Mouse (Mus musculus) embryonic facial prominence, embryonic 11.5 days (tissue): ENCODE measurements at regions not wholly inside any gene's neighbourhood (a gene's known extent, or its start where the extent isn't known, plus 50 kb on each side); places are given as distances from the start of the nearest gene placed in this dataset.
A peak's percentile ranks its signal among the peaks of the same experiment; 100 is the strongest.

ENCODE experiments used
- ATAC-seq: fragments of 200-750 bp; cut with Nextera tagmentation; replicated peaks from 2 replicates; pipeline ENCODE4 v1.8.0; 2017; ENCODE audit warnings: low read depth; ENCODE audit not compliant: insufficient number of reproducible peaks, low FRiP score, low TSS enrichment
- DNase-seq: peaks from one replicate; pipeline ENCODE4 v3.0.0-alpha.2; 2015; ENCODE audit warnings: low spot score
- H3K27ac ChIP-seq: fragments of 300-500 bp; sonication (generic); replicated peaks from 2 replicates; pipeline ENCODE4 v1.5.1; 2014; ENCODE audit warnings: mild to moderate bottlenecking, low read depth, low read length, control low read depth
- H3K27me3 ChIP-seq: fragments of 300-500 bp; sonication (generic); 2 replicates; pipeline ENCODE4 v1.6.1; 2014; ENCODE audit warnings: mild to moderate bottlenecking, low read length, moderate library complexity, mixed read lengths; ENCODE audit not compliant: control insufficient read depth, insufficient read depth
- H3K36me3 ChIP-seq: fragments of 300-500 bp; sonication (generic); replicated peaks from 2 replicates; pipeline ENCODE4 v1.6.1; 2014; ENCODE audit warnings: low read depth, mild to moderate bottlenecking, low read length, moderate library complexity, mixed read lengths; ENCODE audit not compliant: control insufficient read depth, insufficient read depth
- H3K4me1 ChIP-seq: fragments of 300-500 bp; sonication (generic); 2 replicates; pipeline ENCODE4 v1.6.1; 2014; ENCODE audit warnings: low read length, mixed read lengths; ENCODE audit not compliant: control insufficient read depth, insufficient read depth
- H3K4me2 ChIP-seq: fragments of 300-500 bp; sonication (generic); 2 replicates; pipeline ENCODE4 v1.6.1; 2014; ENCODE audit warnings: low read depth, mild to moderate bottlenecking, control low read depth, low read length, moderate library complexity
- H3K4me3 ChIP-seq: fragments of 300-500 bp; sonication (generic); 2 replicates; pipeline ENCODE4 v1.5.1; 2014; ENCODE audit warnings: low read depth, low read length, control low read depth
- H3K9ac ChIP-seq: fragments of 300-500 bp; sonication (generic); replicated peaks from 2 replicates; pipeline ENCODE4 v1.6.1; 2014; ENCODE audit warnings: mild to moderate bottlenecking, control low read depth, low read length
- H3K9me3 ChIP-seq: fragments of 300-500 bp; sonication (generic); replicated peaks from 2 replicates; pipeline ENCODE4 v1.6.1; 2016; ENCODE audit warnings: mild to moderate bottlenecking, low read length, inconsistent platforms, mixed read lengths; ENCODE audit not compliant: control insufficient read depth
- WGBS: fragments of 180-500 bp; shearing (Covaris S2); extraction: QIAGEN DNeasy Blood & Tissue Kit; methylation state at CpG from one replicate; pipeline ENCODE4 v1.1.7; 2014; 5-methylcytosine and 5-hydroxymethylcytosine counted together

DNA sequence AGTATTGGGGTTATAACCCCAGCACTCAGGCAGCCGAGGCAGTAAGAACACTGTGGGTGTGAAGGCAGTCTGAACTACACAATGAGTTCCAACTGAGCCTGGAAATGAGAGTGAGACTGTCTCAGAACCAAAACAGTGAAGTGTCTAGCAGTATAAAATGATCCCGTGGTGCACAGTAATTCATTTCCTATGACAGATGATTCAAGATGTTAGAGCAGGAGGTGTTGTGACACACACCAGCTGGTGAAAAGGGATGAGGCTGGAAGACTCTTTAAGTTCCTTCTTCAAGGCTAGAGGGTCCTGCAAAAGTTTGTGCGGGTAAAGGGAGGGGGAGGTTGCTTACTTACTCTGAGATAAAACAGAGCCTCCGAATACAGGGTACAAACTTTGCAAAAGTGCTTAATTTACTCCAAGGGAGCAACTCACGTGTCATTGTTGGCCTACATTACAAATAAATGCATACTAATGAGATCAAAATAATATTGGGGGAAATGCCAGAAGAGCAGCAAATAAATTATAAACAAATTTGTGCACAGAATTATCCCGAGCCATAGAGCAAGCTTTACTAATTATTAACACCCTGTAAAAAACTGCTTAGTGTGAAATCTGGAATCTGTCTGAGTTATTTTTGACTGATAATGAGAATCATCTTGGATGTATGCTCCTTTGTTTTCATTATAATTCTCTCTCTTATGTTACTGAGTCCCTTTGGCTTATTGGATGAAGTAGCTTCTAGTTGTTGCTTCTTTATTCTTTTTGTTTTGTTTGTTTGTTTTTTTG is 382.0 kb upstream of the Zic4 start:
- H3K36me3 ChIP-seq, result no peaks in the 10 kb centered on the region
- WGBS, result 69% methylated on average over 6 of the region's 6 CpGs
- no peaks in the 10 kb centered on the region for H3K27me3 ChIP-seq
- no peak overlapping the region for H3K4me2 ChIP-seq
- H3K9ac ChIP-seq, result no peak overlapping the region
- H3K4me3 ChIP-seq, result no peak overlapping the region
- no peaks in the 10 kb centered on the region for H3K4me1 ChIP-seq
- no peak for ATAC-seq
- DNase-seq, result no peak
- no peak overlapping the region for H3K27ac ChIP-seq
- H3K9me3 ChIP-seq, result no peaks in the 10 kb centered on the region

DNA sequence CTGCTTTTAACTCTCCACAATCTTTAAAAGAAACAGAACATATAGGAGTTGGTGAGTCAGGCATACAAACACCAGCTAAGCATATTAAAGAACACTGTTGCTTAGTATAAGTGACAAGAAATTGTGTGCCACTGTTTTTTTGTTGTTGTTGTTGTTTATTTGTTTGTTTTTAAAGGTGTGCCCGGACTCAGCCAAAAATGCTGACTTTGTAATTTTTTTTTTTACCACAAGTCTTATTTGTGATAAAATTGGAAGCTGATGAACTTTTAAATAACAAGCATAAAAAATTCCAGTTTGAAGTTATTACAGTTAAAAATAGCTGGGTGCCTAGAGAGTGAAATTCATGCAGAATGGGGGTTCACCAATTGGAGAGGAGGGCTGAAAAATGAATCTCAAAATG is 363.0 kb upstream of the Zic4 start:
- Histone ChIP-seq H3K4me2 (no peak overlapping the region), H3K36me3 (no peaks in the 10 kb centered on the region), H3K4me1 (no peaks in the 10 kb centered on the region), H3K4me3 (no peak overlapping the region), H3K9ac (no peak overlapping the region), H3K9me3 (no peaks in the 10 kb centered on the region), H3K27ac (no peak overlapping the region), H3K27me3 (no peaks in the 10 kb centered on the region)
- DNase-seq (no peak), ATAC-seq (no peak)
- WGBS, result 80% methylated on average over 1 of the region's 1 CpGs

DNA sequence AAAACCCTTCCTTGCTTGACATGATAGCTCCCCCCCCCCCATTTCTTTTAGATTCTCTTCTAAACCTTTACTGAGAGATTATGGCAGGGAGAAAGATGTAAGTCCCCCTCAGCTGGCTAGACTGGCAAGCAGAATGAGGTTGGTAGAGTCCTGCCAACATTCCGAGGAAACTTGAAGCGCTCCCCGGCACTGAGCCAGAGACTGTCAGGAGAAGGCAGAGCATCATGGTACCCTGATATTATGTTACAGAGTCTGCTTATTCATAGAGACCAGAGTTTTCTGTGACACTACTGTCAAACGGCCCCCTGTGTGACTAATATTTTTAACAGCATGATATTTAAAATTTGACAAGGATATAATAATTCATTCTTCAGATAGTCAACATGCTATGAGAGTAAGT is 358.0 kb upstream of the Zic4 start:
- DNase-seq (peak; percentile 6), ATAC-seq (no peak)
- H3K27me3 ChIP-seq, result no peaks in the 10 kb centered on the region
- H3K36me3 ChIP-seq, result no peaks in the 10 kb centered on the region
- no peak overlapping the region for H3K4me2 ChIP-seq
- H3K27ac ChIP-seq, result no peak overlapping the region
- no peak overlapping the region for H3K9ac ChIP-seq
- H3K9me3 ChIP-seq, result no peaks in the 10 kb centered on the region
- no peaks in the 10 kb centered on the region for H3K4me1 ChIP-seq
- H3K4me3 ChIP-seq, result no peak overlapping the region
- WGBS, result 53% methylated on average over 4 of the region's 4 CpGs

DNA sequence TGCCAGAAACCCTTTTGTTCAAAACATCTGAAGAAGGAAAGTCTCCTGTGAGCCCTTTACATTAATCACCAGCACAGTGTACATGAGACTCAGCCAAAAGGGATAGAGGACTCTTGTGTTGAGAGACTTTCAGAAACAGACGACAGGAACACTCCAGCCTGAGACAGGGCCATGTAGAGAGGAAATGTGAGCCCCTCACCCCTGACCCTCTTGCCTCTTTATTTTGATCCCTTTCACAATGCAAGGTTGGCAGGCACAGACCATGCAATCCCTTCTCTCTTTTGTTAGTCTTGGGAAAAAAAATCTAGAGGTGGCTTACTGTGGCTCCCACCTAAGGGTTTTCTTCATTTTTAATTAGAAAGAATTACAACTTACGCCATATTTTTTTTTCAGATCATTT is 321.7 kb upstream of the Zic4 start:
- ATAC-seq (peak; percentile 67), DNase-seq (peak; percentile 38)
- Histone ChIP-seq H3K9ac (no peak overlapping the region), H3K4me1 (no peaks in the 10 kb centered on the region), H3K27ac (no peak overlapping the region), H3K4me2 (no peak overlapping the region), H3K36me3 (no peaks in the 10 kb centered on the region), H3K4me3 (no peak overlapping the region), H3K9me3 (no peaks in the 10 kb centered on the region), H3K27me3 (no peaks in the 10 kb centered on the region)
- 15% methylated on average over 2 of the region's 2 CpGs for WGBS

DNA sequence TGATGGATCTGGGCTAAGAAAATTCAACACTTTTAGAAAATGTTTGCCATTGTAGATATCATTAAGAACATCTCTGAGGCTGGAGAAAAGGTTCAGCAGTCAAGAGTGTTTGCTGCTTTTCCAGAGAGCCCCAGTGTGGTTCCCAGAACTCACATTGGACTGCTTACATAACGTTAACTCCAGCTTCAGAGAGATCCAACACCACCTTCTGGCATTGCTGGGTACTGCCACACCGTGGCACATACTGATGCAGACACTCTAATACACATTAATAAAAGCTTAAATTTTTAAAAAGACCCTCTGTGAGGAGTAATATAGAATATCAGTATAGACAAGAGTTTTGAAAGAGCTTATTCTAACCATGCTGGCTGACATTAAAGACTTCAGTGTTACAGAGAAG is 313.6 kb upstream of the Zic4 start:
- DNase-seq (no peak), ATAC-seq (no peak)
- Histone ChIP-seq H3K27me3 (no peaks in the 10 kb centered on the region), H3K27ac (no peak overlapping the region), H3K4me3 (no peak overlapping the region), H3K4me2 (no peak overlapping the region), H3K9ac (no peak overlapping the region), H3K36me3 (no peaks in the 10 kb centered on the region), H3K9me3 (no peaks in the 10 kb centered on the region), H3K4me1 (no peaks in the 10 kb centered on the region)
- 27% methylated on average over 2 of the region's 2 CpGs for WGBS

DNA sequence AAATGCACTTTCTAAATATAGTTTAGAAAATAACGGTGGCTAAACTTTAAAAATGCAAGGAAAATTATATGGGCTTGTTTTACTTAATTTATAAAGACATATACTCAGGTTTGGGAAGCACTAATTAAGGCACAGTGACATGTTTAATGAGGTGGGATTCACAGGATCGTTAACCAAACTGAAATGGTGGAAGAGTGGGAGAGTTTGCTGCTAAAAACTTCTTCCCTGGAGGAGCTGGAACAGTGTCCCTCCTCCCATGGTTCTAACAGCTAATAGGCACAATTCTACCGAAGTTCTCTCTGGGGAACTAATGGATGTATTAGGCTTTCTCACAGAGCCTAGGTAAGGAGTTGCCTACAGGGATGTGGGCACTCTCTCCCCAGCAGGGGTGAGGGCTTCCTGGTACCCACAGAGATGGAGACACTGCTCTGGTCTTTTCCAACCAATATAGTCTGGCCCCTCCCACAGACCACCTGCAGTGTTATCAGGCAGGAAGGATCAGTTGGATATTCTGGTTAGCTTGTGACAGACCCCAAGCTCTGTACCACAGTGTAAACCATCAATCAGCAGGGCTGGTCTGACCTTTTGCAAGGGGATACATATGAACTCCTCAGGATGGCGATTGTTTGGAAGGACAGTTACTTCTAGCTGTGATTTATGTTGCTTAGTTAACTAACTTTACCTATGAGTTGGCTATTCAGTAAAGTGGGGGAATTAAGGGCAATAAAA is 309.0 kb upstream of the Zic4 start:
- no peaks in the 10 kb centered on the region for H3K36me3 ChIP-seq
- no peak for DNase-seq

DNA sequence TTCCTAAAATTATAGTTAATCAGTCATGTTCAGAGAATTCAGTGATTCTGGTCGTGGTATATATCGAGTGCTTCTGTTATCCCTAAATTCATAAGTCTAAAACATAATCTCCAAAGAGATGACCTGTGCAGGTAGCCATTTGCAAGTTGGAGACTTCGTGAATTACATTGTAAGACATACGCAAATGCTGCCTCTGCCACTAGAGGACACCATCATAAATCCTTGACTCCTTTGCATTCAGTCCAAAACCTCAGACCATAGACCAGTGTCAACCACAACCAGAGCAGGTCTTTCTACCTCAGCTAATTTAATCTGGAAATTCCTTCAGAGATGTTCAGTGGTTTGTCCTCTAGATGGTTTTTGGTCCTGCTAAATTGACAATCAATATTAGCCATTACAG is 302.8 kb upstream of the Zic4 start:
- H3K4me3 ChIP-seq, result no peak overlapping the region
- DNase-seq (no peak), ATAC-seq (no peak)
- no peak overlapping the region for H3K4me2 ChIP-seq
- no peaks in the 10 kb centered on the region for H3K27me3 ChIP-seq
- no peak overlapping the region for H3K27ac ChIP-seq
- no peaks in the 10 kb centered on the region for H3K9me3 ChIP-seq
- WGBS, result 80% methylated on average over 4 of the region's 4 CpGs
- H3K9ac ChIP-seq, result no peak overlapping the region
- no peaks in the 10 kb centered on the region for H3K36me3 ChIP-seq
- H3K4me1 ChIP-seq, result no peaks in the 10 kb centered on the region

More for the DNA sequence above, 309.0 kb upstream of the Zic4 start:
- WGBS, result 65% methylated on average over 4 of the region's 4 CpGs
- H3K27ac ChIP-seq, result no peak overlapping the region
- H3K4me2 ChIP-seq, result no peak overlapping the region
- H3K4me1 ChIP-seq, result no peaks in the 10 kb centered on the region
- no peak overlapping the region for H3K4me3 ChIP-seq
- H3K9ac ChIP-seq, result no peak overlapping the region
- ATAC-seq, result no peak
- H3K9me3 ChIP-seq, result no peaks in the 10 kb centered on the region
- no peaks in the 10 kb centered on the region for H3K27me3 ChIP-seq

DNA sequence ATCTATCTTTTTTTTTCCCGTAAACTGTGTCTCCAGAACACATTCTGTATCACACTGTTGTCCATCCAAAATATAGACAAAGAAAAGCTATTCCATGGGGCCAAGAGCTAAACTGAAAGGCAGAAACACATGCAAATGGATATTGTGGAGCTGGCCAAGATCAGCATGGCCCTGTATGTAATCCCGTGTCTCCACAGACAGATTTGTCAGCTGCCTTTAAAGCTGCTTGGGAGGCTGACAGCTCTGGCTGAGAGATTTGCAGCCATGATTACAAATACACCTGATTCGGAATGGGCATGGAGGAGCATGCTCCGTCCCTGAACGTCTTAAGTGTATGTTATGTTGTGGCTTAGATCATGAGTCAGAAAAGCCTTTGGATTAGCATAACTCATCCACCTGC is 292.7 kb upstream of the Zic4 start:
- 81% methylated on average over 5 of the region's 5 CpGs for WGBS
- H3K9me3 ChIP-seq, result no peaks in the 10 kb centered on the region

More for the DNA sequence above, 292.7 kb upstream of the Zic4 start:
- Histone ChIP-seq H3K4me2 (no peak overlapping the region), H3K4me3 (no peak overlapping the region), H3K4me1 (no peaks in the 10 kb centered on the region), H3K9ac (no peak overlapping the region), H3K27ac (no peak overlapping the region), H3K36me3 (no peaks in the 10 kb centered on the region), H3K27me3 (no peaks in the 10 kb centered on the region)
- ATAC-seq (no peak), DNase-seq (no peak)
